Mouse (Mus musculus) spleen, postnatal 10 days (tissue): Measurements from ENCODE around the gene Cd82.

ENCODE experiments used
- DNase-seq, 2 experiments: peaks; one replicate each; pipeline ENCODE4 v3.0.0; 2021 to 2022; ENCODE audit warnings: low spot score in 2 of 2

Gene Cd82

GRCm38 (mm10) chr2:93466314-93466713 is 3.4 kb upstream of the Cd82 start:
- DNase-seq: peak in 1 of 2 experiments; percentile 35

GRCm38 (mm10) chr2:93461869-93462714 is 848 bp downstream of the Cd82 start:
- DNase-seq: peak; percentile 99 to 100

GRCm38 (mm10) chr2:93460786-93461469 is 2.0 kb downstream of the Cd82 start:
- DNase-seq: peak; percentile 38 to 47

- peak; percentile 44 to 60 for DNase-seq
Observed at GRCm38 (mm10) chr2:93459208-93459920, 3.6 kb downstream of the Cd82 start.

- DNase-seq: peak; percentile 50 to 58
Observed at GRCm38 (mm10) chr2:93458332-93459207, 4.4 kb downstream of the Cd82 start.

- DNase-seq: peak in 1 of 2 experiments; percentile 52
Observed at GRCm38 (mm10) chr2:93457426-93458130, 5.4 kb downstream of the Cd82 start.

GRCm38 (mm10) chr2:93456140-93456539 is 6.8 kb downstream of the Cd82 start:
- DNase-seq: peak; percentile 53 to 62

GRCm38 (mm10) chr2:93454817-93455591 is 7.9 kb downstream of the Cd82 start:
- peak; percentile 61 to 77 for DNase-seq

- peak in 1 of 2 experiments; percentile 41 for DNase-seq
Observed at GRCm38 (mm10) chr2:93454334-93454733, 8.6 kb downstream of the Cd82 start.

GRCm38 (mm10) chr2:93453046-93453445 is 9.9 kb downstream of the Cd82 start:
- DNase-seq: no peak

- no peak for DNase-seq
Observed at GRCm38 (mm10) chr2:93452506-93452905, 10.4 kb downstream of the Cd82 start.

GRCm38 (mm10) chr2:93452057-93452456 is 10.9 kb downstream of the Cd82 start:
- DNase-seq: no peak

GRCm38 (mm10) chr2:93451219-93451938 is 11.6 kb downstream of the Cd82 start:
- no peak for DNase-seq

- DNase-seq: no peak
Observed at GRCm38 (mm10) chr2:93450695-93451094, 12.2 kb downstream of the Cd82 start.

GRCm38 (mm10) chr2:93449657-93450056 is 13.3 kb downstream of the Cd82 start:
- no peak for DNase-seq

GRCm38 (mm10) chr2:93448774-93449173 is 14.2 kb downstream of the Cd82 start:
- peak; percentile 38 to 63 for DNase-seq

GRCm38 (mm10) chr2:93447500-93448249 is 15.3 kb downstream of the Cd82 start:
- DNase-seq: peak; percentile 62 to 75

GRCm38 (mm10) chr2:93446606-93447353 is 16.2 kb downstream of the Cd82 start:
- no peak for DNase-seq
